Mouse (Mus musculus) heart, embryonic 15.5 days (tissue): ENCODE measurements around the gene Pdlim5. TPM values are rescaled to one million over a fixed set of nuclear protein-coding genes. Genes with fewer than 3 reads are reported as not detected.

Experiments
- ATAC-seq: fragments of 200-750 bp; cut with Nextera tagmentation; replicated peaks from 2 replicates; pipeline ENCODE4 v1.8.0; 2017; ENCODE audit warnings: low read depth, moderate TSS enrichment; ENCODE audit not compliant: insufficient number of reproducible peaks, insufficient read depth, low FRiP score
- H3K27ac ChIP-seq: fragments of 300-500 bp; sonication (generic); 2 replicates; pipeline ENCODE4 v1.5.1; 2015; ENCODE audit warnings: mild to moderate bottlenecking, inconsistent platforms
- H3K27me3 ChIP-seq: fragments of 300-500 bp; sonication (generic); 2 replicates; pipeline ENCODE4 v1.6.1; 2015; ENCODE audit warnings: inconsistent platforms
- H3K36me3 ChIP-seq: fragments of 300-500 bp; sonication (generic); 2 replicates; pipeline ENCODE4 v1.6.1; 2015; ENCODE audit warnings: mild to moderate bottlenecking, inconsistent platforms
- H3K4me1 ChIP-seq: fragments of 300-500 bp; sonication (generic); replicated peaks from 2 replicates; pipeline ENCODE4 v1.6.1; 2015; ENCODE audit warnings: inconsistent platforms
- H3K4me2 ChIP-seq: fragments of 300-500 bp; sonication (generic); 2 replicates; pipeline ENCODE4 v1.6.1; 2015; ENCODE audit warnings: inconsistent platforms, mild to moderate bottlenecking, moderate library complexity
- H3K4me3 ChIP-seq: fragments of 300-500 bp; sonication (generic); 2 replicates; pipeline ENCODE4 v1.5.1; 2015; ENCODE audit warnings: mild to moderate bottlenecking, inconsistent platforms
- H3K9ac ChIP-seq: fragments of 300-500 bp; sonication (generic); 2 replicates; pipeline ENCODE4 v1.6.1; 2015; ENCODE audit warnings: mild to moderate bottlenecking, inconsistent platforms
- H3K9me3 ChIP-seq: fragments of 300-500 bp; sonication (generic); replicated peaks from 2 replicates; pipeline ENCODE4 v1.6.1; 2016; ENCODE audit warnings: inconsistent platforms
- WGBS: fragments of 180-500 bp; shearing (Covaris S2); methylation state at CpG from one replicate; pipeline ENCODE4 v1.1.7; 2015; ENCODE audit warnings: mixed read lengths; 5-methylcytosine and 5-hydroxymethylcytosine counted together
- polyA plus RNA-seq: library from polyadenylated mRNA; unstranded; fragments of >200 nt; fragmentation: Nextera tagmentation; extraction: Ambion mirVana; gene quantifications from 2 replicates; pipeline ENCODE4 v1.2.1, GENCODE M21; 2015

The Pdlim5 gene
- polyA plus RNA-seq, 1 experiment from 2014 or later = 220 TPM

- H3K9me3 ChIP-seq = no peaks in the 10 kb centered on the region
- peak overlapping the region; percentile 68 for H3K27ac ChIP-seq
- H3K9ac ChIP-seq = no peak overlapping the region
- WGBS = 24% methylated on average over 6 of the region's 6 CpGs
- no peaks in the 10 kb centered on the region for H3K27me3 ChIP-seq
- ATAC-seq = no peak
- H3K4me1 ChIP-seq = peaks cover 20% of the 10 kb centered on the region
- H3K36me3 ChIP-seq = no peaks in the 10 kb centered on the region
- H3K4me2 ChIP-seq = no peak overlapping the region
- no peak overlapping the region for H3K4me3 ChIP-seq
Observed at GRCm38 (mm10) chr3:142339440-142340251, 55.9 kb downstream of the Pdlim5 start.

- no peak overlapping the region for H3K4me2 ChIP-seq
- ATAC-seq = no peak
- no peak overlapping the region for H3K27ac ChIP-seq
- no peak overlapping the region for H3K9ac ChIP-seq
- 55% methylated on average over 4 of the region's 4 CpGs for WGBS
- peaks cover 30% of the 10 kb centered on the region for H3K4me1 ChIP-seq
- no peaks in the 10 kb centered on the region for H3K36me3 ChIP-seq
- no peaks in the 10 kb centered on the region for H3K9me3 ChIP-seq
- no peaks in the 10 kb centered on the region for H3K27me3 ChIP-seq
- H3K4me3 ChIP-seq = no peak overlapping the region
Observed at GRCm38 (mm10) chr3:142338058-142338457, 57.4 kb downstream of the Pdlim5 start.

GRCm38 (mm10) chr3:142334496-142334895, 61.0 kb downstream of the Pdlim5 start:
- Histone ChIP-seq H3K9ac (no peak overlapping the region), H3K4me3 (no peak overlapping the region), H3K4me2 (no peak overlapping the region), H3K27me3 (no peaks in the 10 kb centered on the region), H3K9me3 (no peaks in the 10 kb centered on the region), H3K4me1 (peaks cover 42% of the 10 kb centered on the region), H3K27ac (no peak overlapping the region), H3K36me3 (0 out of 2 replicates have a peak, but pooled peaks cover 3% of the 10 kb centered on the region)
- 90% methylated on average over 3 of the region's 3 CpGs for WGBS
- ATAC-seq = no peak

GRCm38 (mm10) chr3:142333458-142333857, 62.0 kb downstream of the Pdlim5 start:
- Histone ChIP-seq H3K4me2 (no peak overlapping the region), H3K9ac (no peak overlapping the region), H3K9me3 (no peaks in the 10 kb centered on the region), H3K27ac (no peak overlapping the region), H3K4me3 (no peak overlapping the region), H3K36me3 (0 out of 2 replicates have a peak, but pooled peaks cover 3% of the 10 kb centered on the region), H3K4me1 (peaks cover 34% of the 10 kb centered on the region), H3K27me3 (no peaks in the 10 kb centered on the region)
- WGBS = 94% methylated on average over 1 of the region's 1 CpGs
- ATAC-seq = no peak

GRCm38 (mm10) chr3:142332716-142333115, 62.8 kb downstream of the Pdlim5 start:
- Histone ChIP-seq H3K9ac (no peak overlapping the region), H3K4me1 (peaks cover 30% of the 10 kb centered on the region), H3K4me3 (no peak overlapping the region), H3K9me3 (no peaks in the 10 kb centered on the region), H3K27me3 (no peaks in the 10 kb centered on the region), H3K4me2 (no peak overlapping the region), H3K27ac (peak overlapping the region; percentile 31; the same call in 1 of the 2 replicates), H3K36me3 (0 out of 2 replicates have a peak, but pooled peaks cover 3% of the 10 kb centered on the region)
- 21% methylated on average over 4 of the region's 4 CpGs for WGBS
- ATAC-seq = no peak

- H3K27ac ChIP-seq = peak overlapping the region; percentile 31; the same call in 1 of the 2 replicates
- H3K27me3 ChIP-seq = no peaks in the 10 kb centered on the region
- H3K4me2 ChIP-seq = no peak overlapping the region
- peaks cover 29% of the 10 kb centered on the region for H3K4me1 ChIP-seq
- WGBS = 60% methylated on average over 4 of the region's 4 CpGs
- no peak for ATAC-seq
- no peaks in the 10 kb centered on the region for H3K9me3 ChIP-seq
- H3K4me3 ChIP-seq = no peak overlapping the region
- no peak overlapping the region for H3K9ac ChIP-seq
- 0 out of 2 replicates have a peak, but pooled peaks cover 3% of the 10 kb centered on the region for H3K36me3 ChIP-seq
Observed at GRCm38 (mm10) chr3:142331872-142332554, 63.5 kb downstream of the Pdlim5 start.

- H3K36me3 ChIP-seq = 0 out of 2 replicates have a peak, but pooled peaks cover 3% of the 10 kb centered on the region
- ATAC-seq = no peak
- peaks cover 31% of the 10 kb centered on the region for H3K4me1 ChIP-seq
- H3K4me3 ChIP-seq = no peak overlapping the region
- H3K4me2 ChIP-seq = no peak overlapping the region
- WGBS = 71% methylated on average over 3 of the region's 3 CpGs
- no peaks in the 10 kb centered on the region for H3K27me3 ChIP-seq
- no peaks in the 10 kb centered on the region for H3K9me3 ChIP-seq
- no peak overlapping the region for H3K9ac ChIP-seq
- no peak overlapping the region for H3K27ac ChIP-seq
Observed at GRCm38 (mm10) chr3:142330425-142330824, 65.1 kb downstream of the Pdlim5 start.

- H3K4me3 ChIP-seq = no peak overlapping the region
- H3K27ac ChIP-seq = peak overlapping the region; percentile 34; the same call in 1 of the 2 replicates
- H3K4me2 ChIP-seq = no peak overlapping the region
- no peak overlapping the region for H3K9ac ChIP-seq
- WGBS = 54% methylated on average over 6 of the region's 6 CpGs
- H3K4me1 ChIP-seq = peaks cover 23% of the 10 kb centered on the region
- no peaks in the 10 kb centered on the region for H3K9me3 ChIP-seq
- no peaks in the 10 kb centered on the region for H3K36me3 ChIP-seq
- H3K27me3 ChIP-seq = no peaks in the 10 kb centered on the region
- no peak for ATAC-seq
Observed at GRCm38 (mm10) chr3:142323592-142323991, 71.9 kb downstream of the Pdlim5 start.

GRCm38 (mm10) chr3:142321930-142322329, 73.6 kb downstream of the Pdlim5 start:
- Histone ChIP-seq H3K4me3 (no peak overlapping the region), H3K4me1 (peaks cover 27% of the 10 kb centered on the region), H3K9ac (no peak overlapping the region), H3K27ac (peak overlapping the region; percentile 63), H3K27me3 (no peaks in the 10 kb centered on the region), H3K36me3 (no peaks in the 10 kb centered on the region), H3K9me3 (no peaks in the 10 kb centered on the region), H3K4me2 (0 out of 2 replicates have a peak overlapping the region, but pooled peaks have one; percentile 16)
- WGBS = 33% methylated on average over 6 of the region's 6 CpGs
- peak; percentile 74 for ATAC-seq

GRCm38 (mm10) chr3:142318147-142318546, 77.3 kb downstream of the Pdlim5 start:
- WGBS = 18% methylated on average over 2 of the region's 2 CpGs
- peaks cover 30% of the 10 kb centered on the region for H3K4me1 ChIP-seq
- H3K36me3 ChIP-seq = no peaks in the 10 kb centered on the region
- ATAC-seq = peak; percentile 95
- no peak overlapping the region for H3K9ac ChIP-seq
- H3K9me3 ChIP-seq = no peaks in the 10 kb centered on the region
- peak overlapping the region; percentile 76 for H3K27ac ChIP-seq
- no peak overlapping the region for H3K4me3 ChIP-seq
- H3K4me2 ChIP-seq = no peak overlapping the region
- no peaks in the 10 kb centered on the region for H3K27me3 ChIP-seq

GRCm38 (mm10) chr3:142316138-142316740, 79.3 kb downstream of the Pdlim5 start:
- no peak overlapping the region for H3K4me2 ChIP-seq
- WGBS = 83% methylated on average over 2 of the region's 2 CpGs
- no peaks in the 10 kb centered on the region for H3K9me3 ChIP-seq
- no peak for ATAC-seq
- H3K27me3 ChIP-seq = no peaks in the 10 kb centered on the region
- H3K9ac ChIP-seq = no peak overlapping the region
- H3K36me3 ChIP-seq = no peaks in the 10 kb centered on the region
- H3K4me1 ChIP-seq = peaks cover 34% of the 10 kb centered on the region
- H3K27ac ChIP-seq = peak overlapping the region; percentile 49; the same call in 1 of the 2 replicates
- no peak overlapping the region for H3K4me3 ChIP-seq
